Mouse (Mus musculus) heart, embryonic 16.5 days (tissue): ENCODE data around the gene Serpinb9c. TPM values are rescaled to one million over a fixed set of nuclear protein-coding genes. Genes with fewer than 3 reads are reported as not detected.

Source experiments
- polyA plus RNA-seq: library from polyadenylated mRNA; unstranded; fragments of >200 nt; fragmentation: Nextera tagmentation; extraction: Ambion mirVana; gene quantifications from 2 replicates; pipeline ENCODE4 v1.2.1, GENCODE M21; 2015

Serpinb9c gene
- polyA plus RNA-seq, 1 experiment from 2014 or later = not detected

Other genes with a start within 250 kb of the Serpinb9c start
- 22.4 and 26.8 TPM in 2 replicates for gene Serpinb6b, start 194.5 kb downstream of the Serpinb9c start, polyA plus RNA-seq
- 8.8 and 10.4 TPM in 2 replicates for gene Serpinb9, start 156.5 kb downstream of the Serpinb9c start, polyA plus RNA-seq
- 0.33 and 0.47 TPM in 2 replicates for gene Serpinb9b, start 132.3 kb downstream of the Serpinb9c start, polyA plus RNA-seq
- 0.09 and 0.21 TPM in 2 replicates for gene Serpinb1b, start 81.2 kb downstream of the Serpinb9c start, polyA plus RNA-seq
- not detected in 2 replicates for gene Serpinb9d, start 33.2 kb upstream of the Serpinb9c start, polyA plus RNA-seq
- not detected in 2 replicates for gene Serpinb9e, start 89.9 kb upstream of the Serpinb9c start, polyA plus RNA-seq
- not detected in 2 replicates for gene Serpinb9f, start 164.3 kb upstream of the Serpinb9c start, polyA plus RNA-seq
- not detected in 2 replicates for gene Gm11397, start 236.0 kb upstream of the Serpinb9c start, polyA plus RNA-seq